In the genomic region with DNA sequence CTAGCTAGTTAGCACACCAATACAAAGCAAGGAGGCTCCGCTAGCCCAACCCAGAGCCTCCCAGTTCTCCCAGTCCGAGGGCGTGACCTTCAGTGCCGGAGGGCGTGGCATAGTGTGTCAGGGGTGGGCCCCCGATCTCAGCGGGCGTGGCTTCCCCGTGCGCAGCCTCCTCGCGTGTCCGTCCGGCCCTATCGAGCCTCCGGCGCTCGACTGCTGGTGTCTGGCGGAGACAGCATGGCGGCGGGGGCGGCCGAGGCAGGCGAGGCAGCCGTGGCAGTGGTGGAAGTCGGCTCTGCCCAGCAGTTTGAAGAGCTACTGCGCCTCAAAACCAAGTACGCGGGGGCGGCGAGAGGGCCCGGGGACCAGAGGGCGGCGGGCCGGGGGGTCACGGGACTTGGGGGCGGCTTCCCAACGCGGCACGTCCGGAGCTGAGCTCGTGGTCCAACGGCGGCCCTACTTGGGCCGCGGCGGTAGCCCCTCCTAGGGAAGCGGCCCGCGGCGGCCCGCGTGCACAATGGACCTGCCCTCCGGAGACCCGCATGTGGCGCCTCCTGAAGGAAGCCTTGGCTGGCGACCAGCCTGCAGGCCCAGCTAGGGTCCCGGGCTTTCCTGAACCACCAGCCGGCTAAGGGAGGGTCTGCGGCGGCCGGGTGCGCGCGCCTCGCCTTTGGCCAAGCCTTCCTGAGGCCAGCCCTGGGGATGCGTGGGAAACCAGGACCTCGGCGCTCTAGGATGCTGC, we compare ENCODE assay signal across 8 mouse cellular contexts. TPM values are rescaled to one million over a fixed set of nuclear protein-coding genes. Genes with fewer than 3 reads are reported as not detected.
A peak's percentile ranks its signal among the peaks of the same experiment; 100 is the strongest.
DNase-seq lines count a peak whose midpoint lies in the region; ATAC-seq lines count a peak whose summit lies in the region.

Gene Glrx3, plus strand, starts transcription at position 175 of the 739 bp plus-strand sequence.

- no peaks in the 10 kb centered on the region for H3K36me3 ChIP-seq in heart, embryonic 14.5 days (ENCODE audit: control insufficient read depth, insufficient read depth, low read length)
- peaks cover 3% of the 10 kb centered on the region; the same call in 1 of the 2 replicates for H3K36me3 ChIP-seq in liver, embryonic 13.5 days
- H3K36me3 ChIP-seq in stomach, embryonic 16.5 days (ENCODE audit: control insufficient read depth, insufficient read depth, low read length) = 0 out of 2 replicates have a peak, but pooled peaks cover 3% of the 10 kb centered on the region

- DNase-seq in c-Kit-negative CD71-positive TER-119-positive erythroid progenitor cells, embryonic 14.5 days (ENCODE audit: low read depth, low spot score) = peak; percentile 88
- DNase-seq in fibroblast of lung, adult 2 months (ENCODE audit: low read depth) = peak; percentile 83
- peak; percentile 97 for DNase-seq in kidney, postnatal 14 days
- peak; percentile 97 for DNase-seq in liver, embryonic 13.5 days
- DNase-seq in neural tube, embryonic 10.5 days (ENCODE audit: extremely low spot score, low spot score) = peak; percentile 94

- peak within 1 kb of the TSS; percentile 55 to 88 for H3K27ac ChIP-seq in heart, embryonic 14.5 days (replicated peaks in 1 of 2; ENCODE audit: control insufficient read depth in 1 of 2, insufficient read depth in 1 of 2, low read depth in 2 of 2, low read length in 2 of 2)
- peak within 1 kb of the TSS; percentile 70 for H3K27ac ChIP-seq in liver, embryonic 13.5 days
- H3K27ac ChIP-seq in stomach, embryonic 16.5 days (ENCODE audit: low read length) = peak within 1 kb of the TSS; percentile 89

- WGBS in heart, embryonic 14.5 days = under 1% methylated on average over 67 of the region's 69 CpGs
- WGBS in liver, embryonic 13.5 days (ENCODE audit: insufficient replicate concordance) = under 1% methylated on average over 61 of the region's 69 CpGs
- 1% methylated on average over 69 of the region's 69 CpGs for WGBS in stomach, embryonic 16.5 days

- ATAC-seq in CD4-positive, CD25-positive, alpha-beta regulatory T cell, adult 4 months = peak; percentile 97
- peak; percentile 97 for ATAC-seq in heart, embryonic 14.5 days (ENCODE audit: insufficient number of reproducible peaks, insufficient read depth, low FRiP score, low read depth)
- ATAC-seq in liver, embryonic 13.5 days (ENCODE audit: low read depth) = peak; percentile 98
- ATAC-seq in stomach, embryonic 16.5 days (ENCODE audit: insufficient read depth, low FRiP score) = peak; percentile 98

- peak within 1 kb of the TSS; percentile 96 for H3K9ac ChIP-seq in heart, embryonic 14.5 days (ENCODE audit: low read length)
- H3K9ac ChIP-seq in liver, embryonic 13.5 days = peak within 1 kb of the TSS; percentile 92
- H3K9ac ChIP-seq in stomach, embryonic 16.5 days (ENCODE audit: low read length) = peak within 1 kb of the TSS; percentile 96

- H3K27me3 ChIP-seq in heart, embryonic 14.5 days (ENCODE audit: control insufficient read depth, insufficient read depth, low read length) = no peaks in the 10 kb centered on the region
- no peaks in the 10 kb centered on the region for H3K27me3 ChIP-seq in liver, embryonic 13.5 days
- no peaks in the 10 kb centered on the region for H3K27me3 ChIP-seq in stomach, embryonic 16.5 days (ENCODE audit: control insufficient read depth, insufficient read depth, low read length)

- peaks cover 3 to 13% of the 10 kb centered on the region in 2 experiments for H3K4me1 ChIP-seq in heart, embryonic 14.5 days (ENCODE audit: control insufficient read depth in 2 of 2, insufficient read depth in 2 of 2, low read length in 2 of 2)
- peaks cover 54% of the 10 kb centered on the region for H3K4me1 ChIP-seq in liver, embryonic 13.5 days (replicated peaks)
- peaks cover 15% of the 10 kb centered on the region for H3K4me1 ChIP-seq in stomach, embryonic 16.5 days (ENCODE audit: control insufficient read depth, insufficient read depth, low read length)

- H3K4me3 ChIP-seq in heart, embryonic 14.5 days (ENCODE audit: control insufficient read depth in 1 of 2, insufficient read depth in 1 of 2, low read depth in 1 of 2, low read length in 2 of 2) = peak within 1 kb of the TSS; percentile 92 to 97
- peak within 1 kb of the TSS; percentile 91 for H3K4me3 ChIP-seq in liver, embryonic 13.5 days (replicated peaks)
- H3K4me3 ChIP-seq in stomach, embryonic 16.5 days (replicated peaks; ENCODE audit: low read length) = peak within 1 kb of the TSS; percentile 99

- H3K9me3 ChIP-seq in heart, embryonic 14.5 days (ENCODE audit: control insufficient read depth, low read length) = no peaks in the 10 kb centered on the region
- H3K9me3 ChIP-seq in liver, embryonic 13.5 days (replicated peaks) = no peaks in the 10 kb centered on the region
- no peaks in the 10 kb centered on the region for H3K9me3 ChIP-seq in stomach, embryonic 16.5 days (replicated peaks; ENCODE audit: control insufficient read depth, low read length)

- peak within 1 kb of the TSS; percentile 86 for H3K4me2 ChIP-seq in heart, embryonic 14.5 days (ENCODE audit: low read length)
- H3K4me2 ChIP-seq in liver, embryonic 13.5 days = peak within 1 kb of the TSS; percentile 93
- H3K4me2 ChIP-seq in stomach, embryonic 16.5 days (ENCODE audit: low read depth, low read length) = peak within 1 kb of the TSS; percentile 80

RNA-seq across cellular contexts. Expression of gene Glrx3, which starts in this region (rescaled TPM):
- 100 to 1,000 TPM in 1 of 2 experiments, 10 to 100 TPM in 1; 90.9 to 121 TPM for polyA plus RNA-seq in CD4-positive, CD25-positive, alpha-beta regulatory T cell, adult 4 months (2017; shearing (Covaris generic))
- polyA plus RNA-seq in heart, embryonic 14.5 days (2014; fragmentation: Nextera tagmentation; extraction: Ambion mirVana) = 200 and 203 TPM in 2 replicates
- 117 and 123 TPM in 2 replicates for polyA plus RNA-seq in liver, embryonic 13.5 days (2015; fragmentation: Nextera tagmentation; extraction: Ambion mirVana)
- 196 and 218 TPM in 2 replicates for polyA plus RNA-seq in stomach, embryonic 16.5 days (2015; fragmentation: Nextera tagmentation; extraction: Ambion mirVana)

Comparison
In these comparisons a context has a peak if more than half of its experiments do, and no peak if none do; other contexts are left out.
1. Peak in every context shown above with its lines: DNase-seq, ATAC-seq, H3K4me3 ChIP-seq and H3K27ac ChIP-seq.